Mouse (Mus musculus) G1E (cell line): Measurements from ENCODE around the gene 4930469K13Rik.

Source experiments
- CTCF ChIP-seq: IDR thresholded peaks from 2 replicates; pipeline ENCODE4 v1.5.1; 2012; ENCODE audit warnings: low read depth, low read length, inconsistent platforms, mixed read lengths
- GATA1 ChIP-seq: IDR thresholded peaks from 2 replicates; pipeline ENCODE4 v1.6.1; 2012; ENCODE audit warnings: borderline replicate concordance, low read length, inconsistent platforms, mixed read lengths
- POLR2AphosphoS5 ChIP-seq: IDR thresholded peaks from 2 replicates; pipeline ENCODE4 v1.6.1; 2012; ENCODE audit warnings: low read depth, low read length, inconsistent platforms; ENCODE audit not compliant: insufficient replicate concordance
- TAL1 ChIP-seq: conservative IDR thresholded peaks from 2 replicates; pipeline ENCODE4 v1.6.1; 2012; ENCODE audit warnings: low read depth, low read length, inconsistent platforms, mixed read lengths

DNA sequence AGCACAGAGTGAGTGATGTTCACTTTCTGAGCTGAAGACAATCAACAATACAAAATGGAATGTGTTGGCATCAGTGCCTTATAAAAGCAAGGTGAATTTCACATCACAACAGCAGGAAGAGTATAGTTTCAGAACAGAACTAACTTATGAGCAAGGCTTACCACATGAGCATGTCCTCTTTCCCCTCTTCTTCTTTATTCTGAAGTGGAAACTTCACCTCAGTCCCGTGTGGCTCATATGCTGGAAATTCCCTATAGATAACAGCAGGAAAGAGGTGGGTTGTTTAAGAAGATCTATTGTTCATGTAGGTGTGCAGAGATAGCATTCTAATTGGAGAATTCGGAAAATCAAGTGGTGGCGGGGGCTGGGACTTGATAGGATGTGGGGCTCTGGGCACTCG is 3.5 kb upstream of the 4930469K13Rik start:
- TF ChIP-seq POLR2AphosphoS5 (no peak), CTCF (no peak), GATA1 (no peak), TAL1 (no peak)
